Mouse (Mus musculus) neural tube, embryonic 11.5 days (tissue): ENCODE results near the gene Lypd6. TPM values are rescaled to one million over a fixed set of nuclear protein-coding genes. Genes with fewer than 3 reads are reported as not detected.
A peak's percentile ranks its signal among the peaks of the same experiment; 100 is the strongest.

Experiments used
- ATAC-seq: fragments of 200-750 bp; cut with Nextera tagmentation; 2 replicates; pipeline ENCODE4 v1.8.0; 2017; ENCODE audit warnings: moderate number of reproducible peaks, mild to moderate bottlenecking, moderate TSS enrichment, moderate library complexity; ENCODE audit not compliant: insufficient read depth, low FRiP score, low TSS enrichment
- DNase-seq: peaks from one replicate; pipeline ENCODE4 v3.0.0-alpha.2; 2015; ENCODE audit warnings: low spot score
- H3K27ac ChIP-seq: fragments of 300-500 bp; sonication (generic); 2 replicates; pipeline ENCODE4 v1.5.1; 2014; ENCODE audit warnings: low read depth, mild to moderate bottlenecking, low read length
- H3K27me3 ChIP-seq: fragments of 300-500 bp; sonication (generic); 2 replicates; pipeline ENCODE4 v1.6.1; 2014; ENCODE audit warnings: mild to moderate bottlenecking, low read length, mixed read lengths; ENCODE audit not compliant: control insufficient read depth, insufficient read depth
- H3K36me3 ChIP-seq: fragments of 300-500 bp; sonication (generic); 2 replicates; pipeline ENCODE4 v1.6.1; 2014; ENCODE audit warnings: mild to moderate bottlenecking, low read length, moderate library complexity, mixed read lengths; ENCODE audit not compliant: control insufficient read depth, insufficient read depth
- H3K4me1 ChIP-seq: fragments of 300-500 bp; sonication (generic); 2 replicates; pipeline ENCODE4 v1.6.1; 2014; ENCODE audit warnings: low read length, mixed read lengths; ENCODE audit not compliant: control insufficient read depth, insufficient read depth
- H3K4me2 ChIP-seq: fragments of 300-500 bp; sonication (generic); 2 replicates; pipeline ENCODE4 v1.6.1; 2014; ENCODE audit warnings: low read depth, mild to moderate bottlenecking, moderate library complexity
- H3K4me3 ChIP-seq: fragments of 300-500 bp; sonication (generic); 2 replicates; pipeline ENCODE4 v1.5.1; 2014; ENCODE audit warnings: low read depth, low read length
- H3K9ac ChIP-seq: fragments of 300-500 bp; sonication (generic); 2 replicates; pipeline ENCODE4 v1.6.1; 2014; ENCODE audit warnings: mild to moderate bottlenecking, low read length
- H3K9me3 ChIP-seq: fragments of 300-500 bp; sonication (generic); 2 replicates; pipeline ENCODE4 v1.6.1; 2016; ENCODE audit warnings: low read length; ENCODE audit not compliant: control insufficient read depth
- WGBS: fragments of 180-500 bp; shearing (Covaris S2); extraction: QIAGEN DNeasy Blood & Tissue Kit; methylation state at CpG from one replicate; pipeline ENCODE4 v1.1.7; 2014; 5-methylcytosine and 5-hydroxymethylcytosine counted together
- polyA plus RNA-seq: library from polyadenylated mRNA; unstranded; fragments of >200 nt; fragmentation: Nextera tagmentation; extraction: Ambion mirVana; gene quantifications from 2 replicates; pipeline ENCODE4 v1.2.1, GENCODE M21; 2014

Lypd6 gene
- polyA plus RNA-seq, 1 experiment from 2014 or later: 6.2 TPM

DNA sequence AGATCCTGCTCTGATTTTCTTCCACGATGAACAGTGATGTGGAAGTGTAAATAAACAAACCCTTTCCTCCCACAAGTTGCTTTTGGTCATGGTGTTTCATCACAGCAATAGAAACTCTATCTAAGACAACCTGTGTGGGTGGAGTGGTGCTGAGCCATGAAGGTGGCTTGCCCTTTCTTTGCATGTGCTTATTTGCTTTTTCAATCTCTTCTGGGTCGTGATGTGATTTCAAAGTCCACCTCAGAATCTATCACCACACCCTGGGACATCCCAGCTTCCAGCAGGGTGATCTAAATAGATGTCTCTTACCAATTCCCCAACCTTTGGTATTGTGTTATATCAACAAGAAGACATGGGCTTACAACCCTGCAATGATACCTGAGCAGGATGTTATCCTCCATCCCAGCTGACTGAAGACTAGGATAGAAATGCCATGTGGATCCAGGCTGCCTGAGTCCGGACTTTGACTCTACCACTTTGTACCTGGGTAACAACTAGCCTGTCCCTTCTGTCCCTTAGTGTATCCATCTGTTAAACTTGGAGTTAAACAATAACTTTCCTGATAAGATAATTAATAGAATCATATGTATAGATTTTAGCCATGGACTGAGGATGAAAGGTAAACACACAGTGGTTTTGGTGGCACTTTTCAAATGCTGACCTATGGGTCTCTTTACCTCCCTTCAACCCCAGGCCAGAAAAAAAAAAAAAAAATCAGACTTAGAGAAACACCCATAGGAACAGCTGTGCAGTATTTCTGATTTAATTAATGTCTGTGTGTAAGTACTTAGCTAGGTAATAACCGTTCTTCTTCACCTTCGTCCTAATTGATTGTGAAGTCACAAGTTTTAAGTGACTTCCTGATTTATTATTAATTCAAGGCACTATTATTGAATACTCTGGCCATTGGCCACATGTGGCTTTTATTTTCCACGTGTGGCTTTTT, 83.3 kb downstream of the Lypd6 start:
- H3K4me1 ChIP-seq: no peaks in the 10 kb centered on the region

DNA sequence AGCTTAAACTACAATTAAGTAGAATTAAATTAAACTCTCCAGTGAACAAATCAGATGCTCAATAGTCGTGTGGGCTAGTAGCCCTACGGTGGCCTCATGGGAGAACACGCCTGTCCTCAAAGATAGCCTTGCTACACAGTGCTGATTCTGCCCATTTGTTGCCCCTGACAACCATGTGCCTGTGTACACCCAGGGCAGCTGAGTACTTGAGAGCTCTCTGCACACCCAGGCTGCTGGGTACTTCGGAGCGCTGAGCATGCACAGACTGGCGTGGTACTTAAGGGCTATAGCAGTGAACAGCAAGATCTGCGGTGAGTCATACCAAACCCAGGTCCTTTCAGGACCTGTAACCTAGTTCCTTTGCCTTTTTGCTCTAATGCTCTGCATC, 84.0 kb downstream of the Lypd6 start:
- Histone ChIP-seq H3K36me3 (no peaks in the 10 kb centered on the region), H3K4me2 (no peak overlapping the region), H3K4me3 (no peak overlapping the region), H3K4me1 (no peaks in the 10 kb centered on the region), H3K9ac (no peak overlapping the region), H3K27ac (no peak overlapping the region), H3K9me3 (no peaks in the 10 kb centered on the region), H3K27me3 (no peaks in the 10 kb centered on the region)
- 70% methylated on average over 7 of the region's 7 CpGs for WGBS
- DNase-seq (peak; percentile 44), ATAC-seq (peak; percentile 53; the same call in 1 of the 2 replicates)

More for the DNA sequence above, 83.3 kb downstream of the Lypd6 start:
- H3K27ac ChIP-seq: no peak overlapping the region
- H3K36me3 ChIP-seq: no peaks in the 10 kb centered on the region
- no peaks in the 10 kb centered on the region for H3K9me3 ChIP-seq
- WGBS: 80% methylated on average over 6 of the region's 6 CpGs
- H3K27me3 ChIP-seq: no peaks in the 10 kb centered on the region
- no peak overlapping the region for H3K4me2 ChIP-seq
- no peak overlapping the region for H3K4me3 ChIP-seq
- ATAC-seq (no peak), DNase-seq (no peak)
- no peak overlapping the region for H3K9ac ChIP-seq

- ATAC-seq (no peak), DNase-seq (no peak)
- no peaks in the 10 kb centered on the region for H3K27me3 ChIP-seq
- no peaks in the 10 kb centered on the region for H3K9me3 ChIP-seq
- H3K4me2 ChIP-seq: no peak overlapping the region
- no peak overlapping the region for H3K9ac ChIP-seq
- WGBS: 86% methylated on average over 5 of the region's 5 CpGs
- no peaks in the 10 kb centered on the region for H3K36me3 ChIP-seq
- no peaks in the 10 kb centered on the region for H3K4me1 ChIP-seq
- H3K4me3 ChIP-seq: no peak overlapping the region
- no peak overlapping the region for H3K27ac ChIP-seq
Measured at GRCm38 (mm10) chr2:50150816-50151215, 84.6 kb downstream of the Lypd6 start.

DNA sequence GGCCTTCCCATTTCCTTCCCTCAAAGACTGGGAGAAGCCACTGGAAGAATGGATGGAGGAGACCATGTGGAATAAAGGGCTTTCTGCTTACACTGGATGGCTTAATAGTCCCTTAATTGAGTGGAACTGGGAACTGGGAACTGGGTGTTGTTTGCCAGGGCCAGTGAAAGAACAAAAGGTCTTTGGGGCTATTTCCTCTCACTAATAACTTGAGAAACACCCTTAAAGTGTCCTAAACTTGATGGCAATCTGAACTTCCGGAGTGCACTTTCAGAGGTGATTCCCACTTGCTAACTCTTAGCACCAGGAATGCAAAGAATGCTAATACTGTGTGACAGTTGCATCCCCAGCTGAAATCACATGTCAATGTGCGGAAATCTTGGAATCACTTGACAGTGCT, 85.2 kb downstream of the Lypd6 start:
- Histone ChIP-seq H3K27ac (no peak overlapping the region), H3K4me2 (no peak overlapping the region), H3K4me1 (no peaks in the 10 kb centered on the region), H3K4me3 (no peak overlapping the region), H3K9ac (no peak overlapping the region), H3K27me3 (no peaks in the 10 kb centered on the region), H3K36me3 (no peaks in the 10 kb centered on the region), H3K9me3 (no peaks in the 10 kb centered on the region)
- WGBS: 48% methylated on average over 2 of the region's 2 CpGs
- ATAC-seq (no peak), DNase-seq (no peak)

DNA sequence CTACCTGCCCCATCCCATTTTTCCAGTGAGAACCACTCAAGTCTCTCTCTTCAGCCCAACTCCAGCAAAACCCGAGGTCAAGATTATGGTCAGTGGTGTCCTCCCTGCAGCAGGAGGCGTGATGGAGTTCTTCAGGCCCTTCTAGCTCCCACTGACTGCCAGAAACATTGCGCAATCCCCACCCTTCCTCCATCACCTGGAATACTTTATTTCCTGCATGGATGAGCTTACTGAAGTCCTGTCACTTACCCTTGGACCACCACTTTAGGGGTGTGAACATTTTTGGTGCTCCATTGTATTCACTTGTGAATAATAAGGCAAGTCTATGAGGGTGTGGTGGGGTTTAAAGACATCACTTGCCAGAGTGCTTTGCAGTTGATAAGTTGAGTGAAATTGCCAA, 85.7 kb downstream of the Lypd6 start:
- Histone ChIP-seq H3K4me1 (no peaks in the 10 kb centered on the region), H3K4me2 (no peak overlapping the region), H3K4me3 (no peak overlapping the region), H3K27me3 (no peaks in the 10 kb centered on the region), H3K27ac (no peak overlapping the region), H3K9ac (no peak overlapping the region), H3K9me3 (no peaks in the 10 kb centered on the region), H3K36me3 (no peaks in the 10 kb centered on the region)
- WGBS: 82% methylated on average over 3 of the region's 3 CpGs
- no peak for ATAC-seq
- DNase-seq: no peak

GRCm38 (mm10) chr2:50156009-50156408, 89.8 kb downstream of the Lypd6 start:
- H3K27me3 ChIP-seq: no peaks in the 10 kb centered on the region

DNA sequence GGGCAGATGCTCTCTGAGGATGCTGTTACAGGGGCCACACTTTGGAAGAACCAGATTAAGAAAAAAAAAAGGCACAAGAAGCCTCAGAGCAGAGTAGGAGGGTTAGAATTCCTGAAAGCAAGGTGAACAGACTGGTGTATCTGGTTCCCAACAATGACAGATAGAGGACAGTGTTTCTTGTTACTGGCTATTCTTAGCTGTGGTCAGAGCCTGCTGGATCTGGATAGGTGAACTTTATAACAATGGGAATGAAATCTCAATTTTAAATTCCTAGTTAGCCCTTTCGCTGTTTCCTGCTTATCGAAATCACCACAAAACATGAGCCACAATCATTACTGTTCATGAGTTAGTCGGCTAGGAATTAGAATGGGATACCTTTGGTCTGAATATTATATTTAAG, 93.8 kb downstream of the Lypd6 start:
- Histone ChIP-seq H3K27me3 (no peaks in the 10 kb centered on the region), H3K9ac (no peak overlapping the region), H3K36me3 (no peaks in the 10 kb centered on the region), H3K4me1 (no peaks in the 10 kb centered on the region), H3K27ac (no peak overlapping the region), H3K9me3 (no peaks in the 10 kb centered on the region), H3K4me2 (no peak overlapping the region), H3K4me3 (no peak overlapping the region)
- WGBS: 94% methylated on average over 3 of the region's 3 CpGs
- DNase-seq (no peak), ATAC-seq (no peak)

More at GRCm38 (mm10) chr2:50156009-50156408, 89.8 kb downstream of the Lypd6 start:
- H3K9ac ChIP-seq: no peak overlapping the region
- H3K27ac ChIP-seq: no peak overlapping the region
- no peak overlapping the region for H3K4me2 ChIP-seq
- no peak for ATAC-seq
- no peaks in the 10 kb centered on the region for H3K4me1 ChIP-seq
- no peaks in the 10 kb centered on the region for H3K36me3 ChIP-seq
- no peak for DNase-seq
- WGBS: 92% methylated on average over 10 of the region's 10 CpGs
- no peak overlapping the region for H3K4me3 ChIP-seq
- no peaks in the 10 kb centered on the region for H3K9me3 ChIP-seq

DNA sequence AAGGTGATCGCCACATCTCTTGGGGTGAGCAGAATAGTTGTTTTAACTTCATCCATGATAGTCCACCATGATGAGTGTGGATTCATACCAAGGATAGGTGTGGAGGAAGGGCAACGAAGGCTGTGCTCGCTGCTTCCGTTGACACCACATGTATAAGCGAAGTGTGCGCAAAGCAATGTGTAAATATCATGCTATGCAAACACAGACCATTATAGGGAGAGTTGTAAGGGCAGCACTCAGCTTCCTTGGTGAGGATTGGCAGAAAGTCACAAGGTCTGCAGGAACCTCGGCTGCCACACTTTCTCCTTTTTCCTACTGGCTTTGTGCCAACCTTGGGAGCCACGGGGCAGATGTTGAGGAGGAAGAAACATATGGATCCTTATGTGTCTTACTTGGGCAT, 97.4 kb downstream of the Lypd6 start:
- Histone ChIP-seq H3K4me1 (no peaks in the 10 kb centered on the region), H3K9me3 (no peaks in the 10 kb centered on the region), H3K4me3 (no peak overlapping the region), H3K36me3 (no peaks in the 10 kb centered on the region), H3K27me3 (no peaks in the 10 kb centered on the region), H3K4me2 (no peak overlapping the region), H3K27ac (no peak overlapping the region), H3K9ac (no peak overlapping the region)
- no peak for ATAC-seq
- no peak for DNase-seq
- WGBS: 92% methylated on average over 8 of the region's 8 CpGs

- no peak overlapping the region for H3K4me3 ChIP-seq
- H3K36me3 ChIP-seq: no peaks in the 10 kb centered on the region
- H3K27me3 ChIP-seq: no peaks in the 10 kb centered on the region
- no peaks in the 10 kb centered on the region; the same call in 1 of the 2 replicates for H3K9me3 ChIP-seq
- WGBS: 59% methylated on average over 6 of the region's 6 CpGs
- H3K27ac ChIP-seq: no peak overlapping the region
- DNase-seq: no peak
- H3K4me1 ChIP-seq: no peaks in the 10 kb centered on the region
- H3K9ac ChIP-seq: no peak overlapping the region
- H3K4me2 ChIP-seq: no peak overlapping the region
- ATAC-seq: no peak
Measured at GRCm38 (mm10) chr2:50165277-50165676, 99.0 kb downstream of the Lypd6 start.
